Mouse (Mus musculus) cortical plate, adult 2 months (tissue): ENCODE measurements around the gene Trim71.

ENCODE experiments used
- CTCF ChIP-seq: fragments of 200-500 bp; IDR thresholded peaks from 2 replicates; pipeline ENCODE4 v1.5.1; 2011; ENCODE audit warnings: mild to moderate bottlenecking, control low read depth, low read length; ENCODE audit not compliant: insufficient read depth; ENCODE audit errors: extremely low read depth
- POLR2A ChIP-seq: fragments of 200-500 bp; IDR thresholded peaks from 2 replicates; pipeline ENCODE4 v1.6.1; 2011; ENCODE audit warnings: mild to moderate bottlenecking, low read length, control low read depth; ENCODE audit not compliant: insufficient read depth; ENCODE audit errors: extremely low read depth

- TF ChIP-seq CTCF (no peak), POLR2A (no peak)
Observed at GRCm38 (mm10) chr9:114480940-114481339, 83.2 kb downstream of the Trim71 start.
